Mouse (Mus musculus) liver, embryonic 16.5 days (tissue): ENCODE results near the gene Zyx. TPM values are rescaled to one million over a fixed set of nuclear protein-coding genes. Genes with fewer than 3 reads are reported as not detected.

Experiments
- ATAC-seq: fragments of 200-750 bp; cut with Nextera tagmentation; 2 replicates; pipeline ENCODE4 v1.8.0; 2017; ENCODE audit warnings: low read depth, mild to moderate bottlenecking, moderate number of reproducible peaks, moderate library complexity
- H3K27ac ChIP-seq: fragments of 300-500 bp; sonication (generic); 2 replicates; pipeline ENCODE4 v1.5.1; 2014; ENCODE audit warnings: mild to moderate bottlenecking, low read length
- H3K27me3 ChIP-seq: fragments of 300-500 bp; sonication (generic); 2 replicates; pipeline ENCODE4 v1.6.1; 2014; ENCODE audit warnings: low read depth, low read length, mixed read lengths; ENCODE audit not compliant: control insufficient read depth, insufficient read depth
- H3K36me3 ChIP-seq: fragments of 300-500 bp; sonication (generic); 2 replicates; pipeline ENCODE4 v1.6.1; 2014; ENCODE audit warnings: mild to moderate bottlenecking; ENCODE audit not compliant: control insufficient read depth, insufficient read depth
- H3K4me1 ChIP-seq: fragments of 300-500 bp; sonication (generic); 2 replicates; pipeline ENCODE4 v1.6.1; 2014; ENCODE audit warnings: low read depth, low read length, mixed read lengths; ENCODE audit not compliant: control insufficient read depth
- H3K4me2 ChIP-seq: fragments of 300-500 bp; sonication (generic); 2 replicates; pipeline ENCODE4 v1.6.1; 2014; ENCODE audit warnings: low read depth, low read length, mixed read lengths
- H3K4me3 ChIP-seq: fragments of 300-500 bp; sonication (generic); 2 replicates; pipeline ENCODE4 v1.5.1; 2014; ENCODE audit warnings: low read depth, mild to moderate bottlenecking, low read length
- H3K9ac ChIP-seq: fragments of 300-500 bp; sonication (generic); 2 replicates; pipeline ENCODE4 v1.6.1; 2014; ENCODE audit warnings: low read depth, low read length
- H3K9me3 ChIP-seq: fragments of 300-500 bp; sonication (generic); replicated peaks from 2 replicates; pipeline ENCODE4 v1.6.1; 2016; ENCODE audit warnings: low read length; ENCODE audit not compliant: control insufficient read depth
- WGBS: fragments of 180-500 bp; shearing (Covaris S2); extraction: QIAGEN DNeasy Blood & Tissue Kit; methylation state at CpG from one replicate; pipeline ENCODE4 v1.1.7; 2014; ENCODE audit not compliant: insufficient replicate concordance; 5-methylcytosine and 5-hydroxymethylcytosine counted together
- polyA plus RNA-seq: library from polyadenylated mRNA; unstranded; fragments of >200 nt; fragmentation: Nextera tagmentation; extraction: Ambion mirVana; gene quantifications from 2 replicates; pipeline ENCODE4 v1.2.1, GENCODE M21; 2015

Gene Zyx
- polyA plus RNA-seq, 1 experiment from 2014 or later = 43.2 TPM

DNA sequence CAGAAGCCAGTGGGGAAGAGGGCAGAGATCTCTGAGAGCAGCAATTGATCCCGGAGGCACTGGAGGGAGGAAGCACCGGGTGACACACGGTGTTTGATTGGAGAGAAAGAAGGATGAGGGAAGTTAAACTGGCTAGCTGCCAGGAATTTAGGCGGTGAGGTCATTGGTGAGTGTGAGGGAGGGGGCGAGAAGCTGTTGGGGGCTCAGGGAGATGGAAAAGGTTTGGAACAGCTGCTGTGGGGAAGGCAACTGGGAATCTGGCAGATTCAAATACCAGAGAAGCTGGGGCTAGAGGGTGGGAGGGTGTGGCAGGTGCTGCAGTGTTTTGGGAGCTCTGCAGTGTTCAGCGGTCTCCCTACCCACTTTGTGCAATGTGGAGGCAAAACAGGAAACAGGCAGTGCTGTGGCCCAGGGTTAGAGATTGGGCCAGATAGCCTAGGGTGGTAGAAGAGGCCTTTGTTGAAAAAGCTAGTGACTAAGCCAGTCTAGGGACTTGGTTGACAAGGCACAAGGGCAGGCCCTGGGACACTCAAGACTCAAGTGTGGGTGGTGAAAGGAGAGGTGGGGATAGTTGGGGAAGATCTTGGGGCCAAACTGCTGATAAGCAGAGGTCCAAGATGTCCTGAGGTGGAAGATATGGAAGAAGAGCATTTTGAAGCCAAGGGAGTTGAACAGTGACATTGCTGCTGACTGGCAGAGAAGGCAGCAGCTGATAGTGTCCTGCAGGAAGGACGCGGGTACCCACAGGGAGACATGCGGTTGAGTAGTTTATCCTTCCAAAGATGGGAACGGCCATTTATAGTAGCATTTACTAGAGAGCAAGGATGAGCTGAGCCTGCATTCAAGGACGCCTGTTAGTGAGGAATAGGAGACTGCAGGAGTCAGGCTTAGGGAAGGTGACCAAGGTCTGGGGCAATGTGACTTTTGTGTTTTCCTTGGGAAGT is 4.9 kb downstream of the Zyx start:
- H3K27ac ChIP-seq = peak overlapping the region; percentile 64; the same call in 1 of the 2 replicates
- ATAC-seq = no peak
- peak overlapping the region; percentile 34 for H3K4me2 ChIP-seq
- no peaks in the 10 kb centered on the region for H3K9me3 ChIP-seq
- no peaks in the 10 kb centered on the region; the same call in 1 of the 2 replicates for H3K27me3 ChIP-seq
- WGBS = 17% methylated on average over 11 of the region's 11 CpGs
- H3K4me3 ChIP-seq = 0 out of 2 replicates have a peak overlapping the region, but pooled peaks have one; percentile 17
- peaks cover 26% of the 10 kb centered on the region for H3K4me1 ChIP-seq
- no peak overlapping the region for H3K9ac ChIP-seq
- H3K36me3 ChIP-seq = peaks cover 19% of the 10 kb centered on the region

DNA sequence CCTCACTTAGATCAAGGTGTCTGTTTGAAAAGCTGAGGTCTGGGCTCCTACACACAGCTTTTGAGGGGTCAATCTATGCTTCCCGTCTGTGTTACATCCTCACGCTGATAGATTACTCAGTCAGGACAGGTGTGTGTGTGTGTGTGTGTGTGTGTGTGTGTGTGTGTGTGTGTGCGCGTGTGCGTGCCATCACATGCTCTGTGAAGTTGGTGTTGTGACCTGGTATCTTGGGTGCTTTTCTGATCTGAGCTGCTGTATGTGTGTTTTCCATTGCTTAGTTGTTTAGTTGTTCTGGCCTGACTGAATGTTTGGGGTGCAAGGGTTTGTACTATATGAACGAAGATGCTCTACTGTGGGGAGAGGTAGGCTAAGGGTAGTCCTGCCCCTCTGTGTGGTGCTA is 5.9 kb downstream of the Zyx start:
- Histone ChIP-seq H3K27me3 (no peaks in the 10 kb centered on the region), H3K9ac (no peak overlapping the region), H3K36me3 (peaks cover 19% of the 10 kb centered on the region), H3K4me2 (no peak overlapping the region), H3K4me3 (no peak overlapping the region), H3K9me3 (no peaks in the 10 kb centered on the region), H3K27ac (no peak overlapping the region), H3K4me1 (peaks cover 26% of the 10 kb centered on the region)
- 69% methylated on average over 6 of the region's 6 CpGs for WGBS
- no peak for ATAC-seq

- H3K27ac ChIP-seq = no peak overlapping the region
- H3K4me3 ChIP-seq = no peak overlapping the region
- no peak overlapping the region for H3K4me2 ChIP-seq
- no peak overlapping the region for H3K9ac ChIP-seq
- H3K4me1 ChIP-seq = peaks cover 24% of the 10 kb centered on the region
- WGBS = 72% methylated on average over 13 of the region's 13 CpGs
- no peaks in the 10 kb centered on the region for H3K9me3 ChIP-seq
- no peaks in the 10 kb centered on the region for H3K27me3 ChIP-seq
- H3K36me3 ChIP-seq = peaks cover 19% of the 10 kb centered on the region
- no peak for ATAC-seq
Measured at GRCm38 (mm10) chr6:42355794-42356600, 6.6 kb downstream of the Zyx start.

DNA sequence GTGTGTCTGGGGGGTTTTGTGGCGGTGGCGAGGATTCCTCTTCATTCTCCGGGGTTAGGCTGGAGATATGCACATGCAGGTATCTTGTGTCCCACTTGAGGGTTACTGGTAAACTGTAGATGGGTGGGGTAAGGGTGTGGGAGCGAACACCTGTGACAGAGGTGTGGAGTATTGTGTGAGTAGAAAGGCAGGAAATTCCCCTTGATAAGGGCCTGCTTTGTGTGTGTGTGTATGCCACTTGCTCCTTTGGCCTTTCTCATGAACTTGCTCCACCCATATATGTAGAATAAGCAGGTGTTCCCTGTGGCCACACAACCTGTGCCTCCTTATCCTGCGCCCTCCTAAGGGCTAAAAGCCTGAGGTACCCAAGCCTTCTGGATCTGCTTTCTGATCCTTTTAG is 7.5 kb downstream of the Zyx start:
- Histone ChIP-seq H3K27me3 (no peaks in the 10 kb centered on the region), H3K4me2 (no peak overlapping the region), H3K4me3 (no peak overlapping the region), H3K27ac (no peak overlapping the region), H3K36me3 (peaks cover 19% of the 10 kb centered on the region), H3K9me3 (no peaks in the 10 kb centered on the region), H3K4me1 (peaks cover 15% of the 10 kb centered on the region), H3K9ac (no peak overlapping the region)
- 69% methylated on average over 5 of the region's 5 CpGs for WGBS
- no peak for ATAC-seq

- H3K9ac ChIP-seq = no peak overlapping the region
- H3K9me3 ChIP-seq = no peaks in the 10 kb centered on the region
- no peaks in the 10 kb centered on the region for H3K27me3 ChIP-seq
- H3K4me3 ChIP-seq = no peak overlapping the region
- no peak for ATAC-seq
- H3K4me1 ChIP-seq = peaks cover 11% of the 10 kb centered on the region
- WGBS = 71% methylated on average over 6 of the region's 6 CpGs
- H3K27ac ChIP-seq = no peak overlapping the region
- H3K36me3 ChIP-seq = peaks cover 19% of the 10 kb centered on the region
- H3K4me2 ChIP-seq = no peak overlapping the region
Measured at GRCm38 (mm10) chr6:42357901-42358300, 8.5 kb downstream of the Zyx start.

DNA sequence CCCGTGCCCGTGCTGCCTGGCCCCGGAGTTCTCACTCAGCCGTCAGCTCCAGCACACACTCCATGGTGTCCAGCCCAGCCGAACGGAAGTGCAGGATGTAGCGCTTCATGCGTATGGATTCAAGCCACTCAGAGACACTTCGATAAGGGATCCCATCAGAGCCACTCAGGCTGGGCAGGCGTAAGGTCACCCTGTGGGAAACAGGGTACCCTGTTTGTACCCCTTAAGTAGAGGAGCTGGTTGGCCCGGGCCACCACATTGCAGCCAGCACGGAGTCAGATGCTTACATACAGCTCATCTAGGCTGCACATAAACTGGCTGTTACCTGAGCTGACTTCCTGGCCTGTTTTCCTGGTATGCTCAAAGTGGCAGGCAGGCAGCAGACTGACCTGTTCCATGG is 9.5 kb downstream of the Zyx start:
- Histone ChIP-seq H3K4me3 (no peak overlapping the region), H3K4me2 (no peak overlapping the region), H3K27me3 (no peaks in the 10 kb centered on the region), H3K36me3 (peaks cover 19% of the 10 kb centered on the region), H3K4me1 (peaks cover 8% of the 10 kb centered on the region), H3K9me3 (no peaks in the 10 kb centered on the region), H3K9ac (no peak overlapping the region), H3K27ac (no peak overlapping the region)
- no peak for ATAC-seq
- WGBS = 72% methylated on average over 12 of the region's 12 CpGs

DNA sequence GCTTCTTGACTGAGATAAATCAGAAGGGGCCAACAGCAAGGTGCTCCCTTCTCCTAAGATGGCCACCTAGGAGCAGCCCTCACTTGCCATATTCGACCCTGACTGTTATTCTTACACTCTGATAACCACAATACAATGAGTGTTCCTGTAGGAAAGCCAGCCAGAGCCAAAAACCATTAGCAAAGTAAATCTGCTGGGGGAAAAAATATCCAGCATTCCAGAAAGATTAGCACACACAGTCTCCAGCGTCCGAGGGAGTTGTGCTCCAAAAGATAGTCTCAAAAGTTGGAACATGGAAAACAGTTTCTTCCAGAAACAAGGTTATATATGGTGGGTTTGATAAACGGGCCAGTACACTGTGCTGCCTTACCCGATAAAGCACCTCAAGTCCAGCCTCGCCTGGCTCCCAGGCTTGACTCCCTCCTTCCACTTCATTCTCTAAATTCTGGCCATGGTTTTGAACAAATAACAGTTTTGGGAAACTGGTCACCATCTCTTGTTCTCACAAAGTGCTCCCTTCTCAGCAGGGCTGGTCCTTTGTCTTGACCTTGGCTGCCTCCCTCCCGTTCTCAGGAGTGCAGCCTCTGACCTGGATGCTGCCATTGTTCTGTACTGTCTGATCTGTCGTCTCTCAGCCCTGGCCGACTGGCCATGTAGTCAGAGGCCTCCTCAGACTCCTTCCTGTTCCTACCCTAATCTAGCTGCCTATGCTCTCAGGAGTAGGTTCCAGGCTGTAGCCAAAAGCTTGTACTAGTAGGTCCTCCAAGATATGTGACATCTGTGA is 10.1 kb downstream of the Zyx start:
- peaks cover 2% of the 10 kb centered on the region for H3K4me1 ChIP-seq
- H3K4me3 ChIP-seq = no peak overlapping the region
- H3K9ac ChIP-seq = no peak overlapping the region
- H3K27ac ChIP-seq = no peak overlapping the region
- H3K4me2 ChIP-seq = no peak overlapping the region
- no peaks in the 10 kb centered on the region for H3K9me3 ChIP-seq
- 56% methylated on average over 9 of the region's 9 CpGs for WGBS
- ATAC-seq = no peak
- H3K27me3 ChIP-seq = no peaks in the 10 kb centered on the region
- H3K36me3 ChIP-seq = peaks cover 19% of the 10 kb centered on the region

GRCm38 (mm10) chr6:42360231-42360840 is 10.9 kb downstream of the Zyx start:
- ATAC-seq = no peak
- H3K4me1 ChIP-seq = no peaks in the 10 kb centered on the region
- H3K9me3 ChIP-seq = no peaks in the 10 kb centered on the region
- H3K4me3 ChIP-seq = no peak overlapping the region
- H3K27ac ChIP-seq = no peak overlapping the region
- no peak overlapping the region for H3K9ac ChIP-seq
- peaks cover 19% of the 10 kb centered on the region for H3K36me3 ChIP-seq
- H3K4me2 ChIP-seq = no peak overlapping the region
- WGBS = 69% methylated on average over 6 of the region's 6 CpGs
- no peaks in the 10 kb centered on the region for H3K27me3 ChIP-seq
